In genomic region chr2:30450530-30450929, GRCm38 (mm10) we compare ENCODE assay signal across 15 mouse cellular contexts. TPM values are rescaled to one million over a fixed set of nuclear protein-coding genes. Genes with fewer than 3 reads are reported as not detected.
DNase-seq lines count a peak whose midpoint lies in the region; ATAC-seq and TF ChIP-seq lines count a peak whose summit lies in the region.
"Had no signal": no experiment of that assay in that cellular context is flagged by ENCODE, and none has a peak within 500 bp of the region (broad histone marks: within the 10 kb centered on the region; RNA-seq: fewer than 3 reads in every experiment).

No protein-coding gene starts in this region.

- H3K27ac ChIP-seq in cerebellum, adult 2 months (ENCODE audit: insufficient read depth, low read length), result no peak overlapping the region
- no peak overlapping the region for H3K27ac ChIP-seq in liver, adult 2 months (replicated peaks; ENCODE audit: insufficient read depth, low read depth, low read length)
- no peak overlapping the region for H3K27ac ChIP-seq in liver, embryonic 12.5 days
- H3K27ac ChIP-seq in midbrain, embryonic 11.5 days (ENCODE audit: low read depth, low read length), result no peak overlapping the region
- H3K27ac ChIP-seq: embryonic facial prominence, embryonic 10.5 days; midbrain, embryonic 15.5 days; stomach, embryonic 15.5 days had no signal

- ATAC-seq in liver, embryonic 12.5 days, result no peak
- ATAC-seq in midbrain, embryonic 11.5 days (ENCODE audit: low FRiP score), result no peak
- ATAC-seq: intestine, embryonic 16.5 days; midbrain, embryonic 15.5 days had no signal

- 0 out of 2 replicates have a peak, but pooled peaks cover 4% of the 10 kb centered on the region for H3K9me3 ChIP-seq in liver, embryonic 12.5 days (replicated peaks)
- H3K9me3 ChIP-seq in midbrain, embryonic 11.5 days (ENCODE audit: control insufficient read depth, low read length), result no peaks in the 10 kb centered on the region; the same call in 1 of the 2 replicates
- H3K9me3 ChIP-seq: midbrain, embryonic 15.5 days; stomach, embryonic 15.5 days had no signal

- no peak overlapping the region for H3K4me3 ChIP-seq in cerebellum, adult 2 months (replicated peaks; ENCODE audit: insufficient read depth, low read depth, low read length)
- H3K4me3 ChIP-seq in liver, adult 2 months (ENCODE audit: insufficient read depth, low read depth, low read length), result no peak overlapping the region
- H3K4me3 ChIP-seq in liver, embryonic 12.5 days, result no peak overlapping the region
- no peak overlapping the region for H3K4me3 ChIP-seq in midbrain, embryonic 11.5 days (ENCODE audit: low read depth, low read length)
- H3K4me3 ChIP-seq: embryonic facial prominence, embryonic 10.5 days; midbrain, embryonic 15.5 days; stomach, embryonic 15.5 days had no signal

- TF ChIP-seq CTCF in cerebellum, adult 2 months (IDR thresholded peaks at IDR 0.05; ENCODE audit: borderline replicate concordance, insufficient read depth, low read depth, low read length), result peak; percentile 25; the same call in 1 of the 2 replicates
- peak; percentile 43; the same call in 1 of the 2 replicates for TF ChIP-seq CTCF in liver, adult 2 months (IDR thresholded peaks at IDR 0.05; ENCODE audit: low read depth, low read length)
- peak; percentile 48; the same call in 1 of the 2 replicates for TF ChIP-seq CTCF in brain, embryonic 14.5 days (IDR thresholded peaks at IDR 0.05; ENCODE audit: borderline replicate concordance, extremely low read depth, insufficient read depth, insufficient read length)

- no peaks in the 10 kb centered on the region for H3K36me3 ChIP-seq in liver, adult 2 months (ENCODE audit: control insufficient read depth, insufficient read depth, low read length)
- peaks cover 89% of the 10 kb centered on the region for H3K36me3 ChIP-seq in liver, embryonic 12.5 days
- peaks cover 13% of the 10 kb centered on the region for H3K36me3 ChIP-seq in midbrain, embryonic 11.5 days (ENCODE audit: control insufficient read depth, insufficient read depth, low read length)
- H3K36me3 ChIP-seq: midbrain, embryonic 15.5 days had no signal

- no peaks in the 10 kb centered on the region for H3K27me3 ChIP-seq in cerebellum, adult 2 months (ENCODE audit: control insufficient read depth, insufficient read depth, low read length)
- H3K27me3 ChIP-seq in liver, adult 2 months (ENCODE audit: control insufficient read depth, insufficient read depth, low read length), result no peaks in the 10 kb centered on the region
- H3K27me3 ChIP-seq in liver, embryonic 12.5 days (replicated peaks), result no peaks in the 10 kb centered on the region
- no peaks in the 10 kb centered on the region for H3K27me3 ChIP-seq in midbrain, embryonic 11.5 days (ENCODE audit: control insufficient read depth, insufficient read depth, low read length)
- H3K27me3 ChIP-seq: midbrain, embryonic 15.5 days; stomach, embryonic 15.5 days had no signal

- no peak overlapping the region for H3K9ac ChIP-seq in liver, adult 2 months (ENCODE audit: low read depth, low read length)
- H3K9ac ChIP-seq in liver, embryonic 12.5 days, result no peak overlapping the region
- no peak overlapping the region for H3K9ac ChIP-seq in midbrain, embryonic 11.5 days (ENCODE audit: low read length)
- H3K9ac ChIP-seq: midbrain, embryonic 15.5 days; stomach, embryonic 15.5 days had no signal

- no peak for TF ChIP-seq POLR2A in cerebellum, adult 2 months (IDR thresholded peaks at IDR 0.05; ENCODE audit: borderline replicate concordance, insufficient read depth, low read length)
- no peak for TF ChIP-seq POLR2A in liver, adult 2 months (IDR thresholded peaks at IDR 0.05; ENCODE audit: extremely low read depth, insufficient read depth, low read length)
- no peak for TF ChIP-seq POLR2A in brain, embryonic 14.5 days (IDR thresholded peaks at IDR 0.05; ENCODE audit: borderline replicate concordance, extremely low read depth, insufficient read depth, insufficient read length, poor library complexity, severe bottlenecking)

- 71% methylated on average over 1 of the region's 1 CpGs for WGBS in cerebellum, adult 2 months
- 83% methylated on average over 1 of the region's 1 CpGs for WGBS in liver, adult 2 months
- WGBS in liver, embryonic 12.5 days (ENCODE audit: insufficient replicate concordance), result 58% methylated on average over 1 of the region's 1 CpGs
- WGBS in midbrain, embryonic 11.5 days, result 66% methylated on average over 1 of the region's 1 CpGs

- DNase-seq in cerebellum, adult 2 months, result no peak
- DNase-seq in cerebellum, adult 11 months, result no peak
- no peak for DNase-seq in liver, adult 2 months (ENCODE audit: extremely low read depth, low read depth, low spot score)
- DNase-seq in B cell, adult 2 months, result peak; percentile 38 to 40
- DNase-seq in brain, embryonic 14.5 days (ENCODE audit: low read depth), result no peak
- DNase-seq in midbrain, embryonic 11.5 days (ENCODE audit: low spot score, missing footprints), result no peak
- DNase-seq in natural killer cell, adult 2 months (ENCODE audit: low spot score in 2 of 2), result no peak
- DNase-seq: cerebellum, adult 9-11 months; left cerebral cortex, postnatal 4 days; lung, postnatal 10 days had no signal

- H3K4me1 ChIP-seq in cerebellum, adult 2 months (ENCODE audit: control insufficient read depth, insufficient read depth, low read length), result peaks cover 30% of the 10 kb centered on the region
- H3K4me1 ChIP-seq in liver, adult 2 months (ENCODE audit: control insufficient read depth, insufficient read depth, low read length), result peaks cover 2% of the 10 kb centered on the region; the same call in 1 of the 2 replicates
- peaks cover 16% of the 10 kb centered on the region for H3K4me1 ChIP-seq in liver, embryonic 12.5 days
- H3K4me1 ChIP-seq in midbrain, embryonic 11.5 days (ENCODE audit: control insufficient read depth, insufficient read depth, low read length), result peaks cover 3% of the 10 kb centered on the region
- H3K4me1 ChIP-seq: midbrain, embryonic 15.5 days had no signal

- no peaks in the 10 kb centered on the region for H3K79me2 ChIP-seq in liver, adult 2 months (ENCODE audit: control insufficient read depth, insufficient read depth, low read length)

- H3K4me2 ChIP-seq in liver, embryonic 12.5 days, result no peak overlapping the region
- H3K4me2 ChIP-seq in midbrain, embryonic 11.5 days, result no peak overlapping the region
- H3K4me2 ChIP-seq: midbrain, embryonic 15.5 days; stomach, embryonic 15.5 days had no signal

RNA-seq across cellular contexts. Expression of gene Ier5l, which starts 23.5 kb away (rescaled TPM):
- 5.1 and 7.5 TPM in 2 replicates for polyA plus RNA-seq in cerebellum, adult 2 months (2012; rRNA removed)
- total RNA-seq in liver, adult 2 months (2014; rRNA removed), result 0.54 and 0.55 TPM in 2 replicates
- polyA plus RNA-seq in liver, adult 2 months (2012; rRNA removed), result 1.1 TPM in 2 replicates
- polyA plus RNA-seq in liver, embryonic 12.5 days (2016; fragmentation: Nextera tagmentation; extraction: Ambion mirVana), result 0.44 and 0.59 TPM in 2 replicates
- 26.1 and 37.9 TPM in 2 replicates for polyA plus RNA-seq in brain, embryonic 14.5 days (2012; rRNA removed)
- polyA plus RNA-seq in midbrain, embryonic 11.5 days (2014; fragmentation: Nextera tagmentation; extraction: Ambion mirVana), result 4.9 and 5.0 TPM in 2 replicates

RNA-seq across cellular contexts. Expression of gene Ptpa, which starts 34.7 kb away (rescaled TPM):
- 204 and 207 TPM in 2 replicates for polyA plus RNA-seq in cerebellum, adult 2 months (2012; rRNA removed)
- total RNA-seq in liver, adult 2 months (2014; rRNA removed), result 18.3 and 25.1 TPM in 2 replicates
- polyA plus RNA-seq in liver, adult 2 months (2012; rRNA removed), result 48.9 and 54.3 TPM in 2 replicates
- 168 and 173 TPM in 2 replicates for polyA plus RNA-seq in liver, embryonic 12.5 days (2016; fragmentation: Nextera tagmentation; extraction: Ambion mirVana)
- polyA plus RNA-seq in brain, embryonic 14.5 days (2012; rRNA removed), result 151 and 152 TPM in 2 replicates
- polyA plus RNA-seq in midbrain, embryonic 11.5 days (2014; fragmentation: Nextera tagmentation; extraction: Ambion mirVana), result 50.7 and 54.3 TPM in 2 replicates

RNA-seq across cellular contexts. Expression of gene Crat, which starts 34.9 kb away (rescaled TPM):
- polyA plus RNA-seq in cerebellum, adult 2 months (2012; rRNA removed), result 50.9 and 52.1 TPM in 2 replicates
- 9.2 and 24.3 TPM in 2 replicates for total RNA-seq in liver, adult 2 months (2014; rRNA removed)
- polyA plus RNA-seq in liver, adult 2 months (2012; rRNA removed), result 65.2 and 92.6 TPM in 2 replicates
- polyA plus RNA-seq in liver, embryonic 12.5 days (2016; fragmentation: Nextera tagmentation; extraction: Ambion mirVana), result 26.0 and 28.6 TPM in 2 replicates
- 28.3 and 31.3 TPM in 2 replicates for polyA plus RNA-seq in brain, embryonic 14.5 days (2012; rRNA removed)
- 23.7 and 24.2 TPM in 2 replicates for polyA plus RNA-seq in midbrain, embryonic 11.5 days (2014; fragmentation: Nextera tagmentation; extraction: Ambion mirVana)

RNA-seq across cellular contexts. Expression of gene Dolpp1, which starts 58.5 kb away (rescaled TPM):
- polyA plus RNA-seq in cerebellum, adult 2 months (2012; rRNA removed), result 50.5 and 55.9 TPM in 2 replicates
- total RNA-seq in liver, adult 2 months (2014; rRNA removed), result 8.9 and 11.2 TPM in 2 replicates
- polyA plus RNA-seq in liver, adult 2 months (2012; rRNA removed), result 44.8 and 47.3 TPM in 2 replicates
- 23.5 and 24.3 TPM in 2 replicates for polyA plus RNA-seq in liver, embryonic 12.5 days (2016; fragmentation: Nextera tagmentation; extraction: Ambion mirVana)
- 73.2 and 114 TPM in 2 replicates for polyA plus RNA-seq in brain, embryonic 14.5 days (2012; rRNA removed)
- polyA plus RNA-seq in midbrain, embryonic 11.5 days (2014; fragmentation: Nextera tagmentation; extraction: Ambion mirVana), result 41.1 and 45.8 TPM in 2 replicates

Comparison
In these comparisons a context has a peak if more than half of its experiments do, and no peak if none do; other contexts are left out.
1. DNase-seq: peak in B cell, adult 2 months (2 of 2); none in cerebellum, adult 2 months (0 of 2), cerebellum, adult 11 months (single experiment), liver, adult 2 months (single experiment), brain, embryonic 14.5 days (single experiment), midbrain, embryonic 11.5 days (single experiment) and natural killer cell, adult 2 months (0 of 2).
2. Peak in every context shown above with its lines, with median percentiles within 50 percentile points of each other: CTCF ChIP-seq.